Mouse (Mus musculus): ENCODE data around the gene Smim14. TPM values are rescaled to one million over a fixed set of nuclear protein-coding genes. Genes with fewer than 3 reads are reported as not detected.
"Not testable (repeated sequence)": the region's sequence is repeated elsewhere in the genome, so short reads cannot be mapped to it uniquely, and the experiment has no call there.

Smim14 gene
- total RNA-seq (2017), result 104 and 132 TPM in 2 replicates

- peak; percentile 58 to 81 for ATAC-seq (replicated peaks in 1 of 2; ENCODE audit: insufficient read depth in 1 of 2, low FRiP score in 2 of 2, low TSS enrichment in 1 of 2, low read depth in 1 of 2, poor library complexity in 2 of 2, severe bottlenecking in 2 of 2)
Observed at GRCm38 (mm10) chr5:65536751-65537419, at the start of gene Smim14, which contains the start of gene Ube2k. TSS of gene Smim14 (minus strand) at chr5:65537184. TSS of gene Ube2k (plus strand) at chr5:65537233.

- ATAC-seq (replicated peaks in 1 of 2; ENCODE audit: insufficient read depth in 1 of 2, low FRiP score in 2 of 2, low TSS enrichment in 1 of 2, low read depth in 1 of 2, poor library complexity in 2 of 2, severe bottlenecking in 2 of 2), result no peak
Observed at GRCm38 (mm10) chr5:65586291-65586690, 49.3 kb upstream of the Smim14 start.

- no peak for ATAC-seq (replicated peaks in 1 of 2; ENCODE audit: insufficient read depth in 1 of 2, low FRiP score in 2 of 2, low TSS enrichment in 1 of 2, low read depth in 1 of 2, poor library complexity in 2 of 2, severe bottlenecking in 2 of 2)
Observed at GRCm38 (mm10) chr5:65578545-65578944, 41.6 kb upstream of the Smim14 start.

GRCm38 (mm10) chr5:65575896-65576295, 38.9 kb upstream of the Smim14 start:
- no peak for ATAC-seq (replicated peaks in 1 of 2; ENCODE audit: insufficient read depth in 1 of 2, low FRiP score in 2 of 2, low TSS enrichment in 1 of 2, low read depth in 1 of 2, poor library complexity in 2 of 2, severe bottlenecking in 2 of 2)

- no peak for ATAC-seq (replicated peaks in 1 of 2; ENCODE audit: insufficient read depth in 1 of 2, low FRiP score in 2 of 2, low TSS enrichment in 1 of 2, low read depth in 1 of 2, poor library complexity in 2 of 2, severe bottlenecking in 2 of 2)
Observed at GRCm38 (mm10) chr5:65574876-65575275, 37.9 kb upstream of the Smim14 start.

GRCm38 (mm10) chr5:65565486-65565885, 28.5 kb upstream of the Smim14 start:
- no peak for ATAC-seq (replicated peaks in 1 of 2; ENCODE audit: insufficient read depth in 1 of 2, low FRiP score in 2 of 2, low TSS enrichment in 1 of 2, low read depth in 1 of 2, poor library complexity in 2 of 2, severe bottlenecking in 2 of 2)

- ATAC-seq (replicated peaks in 1 of 2; ENCODE audit: insufficient read depth in 1 of 2, low FRiP score in 2 of 2, low TSS enrichment in 1 of 2, low read depth in 1 of 2, poor library complexity in 2 of 2, severe bottlenecking in 2 of 2), result peak; percentile 32 to 62; a peak in 2 of 4 replicates
Observed at GRCm38 (mm10) chr5:65561125-65561893, 24.3 kb upstream of the Smim14 start.

- ATAC-seq (replicated peaks in 1 of 2; ENCODE audit: insufficient read depth in 1 of 2, low FRiP score in 2 of 2, low TSS enrichment in 1 of 2, low read depth in 1 of 2, poor library complexity in 2 of 2, severe bottlenecking in 2 of 2), result no peak
Observed at GRCm38 (mm10) chr5:65557109-65557508, 20.1 kb upstream of the Smim14 start.

GRCm38 (mm10) chr5:65549677-65550076, 12.7 kb upstream of the Smim14 start:
- ATAC-seq (replicated peaks in 1 of 2; ENCODE audit: insufficient read depth in 1 of 2, low FRiP score in 2 of 2, low TSS enrichment in 1 of 2, low read depth in 1 of 2, poor library complexity in 2 of 2, severe bottlenecking in 2 of 2), result no peak

- no peak for ATAC-seq (replicated peaks in 1 of 2; ENCODE audit: insufficient read depth in 1 of 2, low FRiP score in 2 of 2, low TSS enrichment in 1 of 2, low read depth in 1 of 2, poor library complexity in 2 of 2, severe bottlenecking in 2 of 2)
Observed at GRCm38 (mm10) chr5:65544616-65545015, 7.6 kb upstream of the Smim14 start.

GRCm38 (mm10) chr5:65543491-65543890, 6.5 kb upstream of the Smim14 start:
- no peak for ATAC-seq (replicated peaks in 1 of 2; ENCODE audit: insufficient read depth in 1 of 2, low FRiP score in 2 of 2, low TSS enrichment in 1 of 2, low read depth in 1 of 2, poor library complexity in 2 of 2, severe bottlenecking in 2 of 2)

- no peak for ATAC-seq (replicated peaks in 1 of 2; ENCODE audit: insufficient read depth in 1 of 2, low FRiP score in 2 of 2, low TSS enrichment in 1 of 2, low read depth in 1 of 2, poor library complexity in 2 of 2, severe bottlenecking in 2 of 2)
Observed at GRCm38 (mm10) chr5:65541889-65542288, 4.9 kb upstream of the Smim14 start.

- no peak for ATAC-seq (replicated peaks in 1 of 2; ENCODE audit: insufficient read depth in 1 of 2, low FRiP score in 2 of 2, low TSS enrichment in 1 of 2, low read depth in 1 of 2, poor library complexity in 2 of 2, severe bottlenecking in 2 of 2)
Observed at GRCm38 (mm10) chr5:65539786-65540185, 2.8 kb upstream of the Smim14 start.

- no peak for ATAC-seq (replicated peaks in 1 of 2; ENCODE audit: insufficient read depth in 1 of 2, low FRiP score in 2 of 2, low TSS enrichment in 1 of 2, low read depth in 1 of 2, poor library complexity in 2 of 2, severe bottlenecking in 2 of 2)
Observed at GRCm38 (mm10) chr5:65538829-65539228, 1.8 kb upstream of the Smim14 start.

GRCm38 (mm10) chr5:65538121-65538520, 1.1 kb upstream of the Smim14 start:
- ATAC-seq (replicated peaks in 1 of 2; ENCODE audit: insufficient read depth in 1 of 2, low FRiP score in 2 of 2, low TSS enrichment in 1 of 2, low read depth in 1 of 2, poor library complexity in 2 of 2, severe bottlenecking in 2 of 2), result no peak

GRCm38 (mm10) chr5:65537420-65538071, 562 bp upstream of the Smim14 start:
- peak; percentile 5 to 31; a peak in 2 of 4 replicates for ATAC-seq (replicated peaks in 1 of 2; ENCODE audit: insufficient read depth in 1 of 2, low FRiP score in 2 of 2, low TSS enrichment in 1 of 2, low read depth in 1 of 2, poor library complexity in 2 of 2, severe bottlenecking in 2 of 2)

GRCm38 (mm10) chr5:65536068-65536465, 917 bp downstream of the Smim14 start:
- not testable (repeated sequence) for ATAC-seq (replicated peaks in 1 of 2; ENCODE audit: insufficient read depth in 1 of 2, low FRiP score in 2 of 2, low TSS enrichment in 1 of 2, low read depth in 1 of 2, poor library complexity in 2 of 2, severe bottlenecking in 2 of 2)

- peak; percentile 40 to 57; a peak in 3 of 4 replicates for ATAC-seq (replicated peaks in 1 of 2; ENCODE audit: insufficient read depth in 1 of 2, low FRiP score in 2 of 2, low TSS enrichment in 1 of 2, low read depth in 1 of 2, poor library complexity in 2 of 2, severe bottlenecking in 2 of 2)
Observed at GRCm38 (mm10) chr5:65535457-65536067, 1.4 kb downstream of the Smim14 start.

Data from hematopoietic stem cell, adult 5-6 weeks (primary cell).